Mouse (Mus musculus) cerebellum, adult 2 months (tissue): ENCODE measurements around the gene Dcun1d4. TPM values are rescaled to one million over a fixed set of nuclear protein-coding genes. Genes with fewer than 3 reads are reported as not detected.

Experiments
- DNase-seq, 2 experiments: peaks; one replicate each; pipeline ENCODE4 v3.0.0; 2021
- H3K27ac ChIP-seq: fragments of 200-500 bp; 2 replicates; pipeline ENCODE4 v1.5.1; 2012; ENCODE audit warnings: low read length, control low read depth, inconsistent platforms; ENCODE audit not compliant: insufficient read depth
- H3K27me3 ChIP-seq: fragments of 200-500 bp; 2 replicates; pipeline ENCODE4 v1.6.1; 2012; ENCODE audit warnings: inconsistent platforms, mild to moderate bottlenecking, low read length, moderate library complexity; ENCODE audit not compliant: control insufficient read depth, insufficient read depth
- H3K4me1 ChIP-seq: fragments of 200-500 bp; 2 replicates; pipeline ENCODE4 v1.6.1; 2011; ENCODE audit warnings: low read length; ENCODE audit not compliant: control insufficient read depth, insufficient read depth
- H3K4me3 ChIP-seq: fragments of 200-500 bp; replicated peaks from 2 replicates; pipeline ENCODE3; 2011; ENCODE audit warnings: mild to moderate bottlenecking, low read depth, low read length, control low read depth; ENCODE audit not compliant: insufficient read depth
- CTCF ChIP-seq: fragments of 200-500 bp; IDR thresholded peaks from 2 replicates; pipeline ENCODE4 v1.5.1; 2011; ENCODE audit warnings: low read depth, mild to moderate bottlenecking, control low read depth, low read length, moderate library complexity, borderline replicate concordance; ENCODE audit not compliant: insufficient read depth
- POLR2A ChIP-seq: fragments of 200-500 bp; IDR thresholded peaks from 2 replicates; pipeline ENCODE4 v1.6.1; 2011; ENCODE audit warnings: low read length, control low read depth, borderline replicate concordance; ENCODE audit not compliant: insufficient read depth
- WGBS: fragments of 180-500 bp; shearing (Covaris S2); methylation state at CpG from one replicate; pipeline ENCODE4 v1.1.7; 2018; 5-methylcytosine and 5-hydroxymethylcytosine counted together
- polyA plus RNA-seq: library from polyadenylated mRNA; depleted of rRNA; stranded (reverse); fragments of >200 nt; gene quantifications from 2 replicates; pipeline ENCODE4 v1.2.3, GENCODE M21; 2012; rRNA removed

Gene Dcun1d4
- 36.1 and 41.7 TPM in 2 replicates for polyA plus RNA-seq

GRCm38 (mm10) chr5:73480700-73481099 is at the start of gene Dcun1d4:
Gene Dcun1d4 (plus strand): TSS chr5:73481000.
- H3K27ac ChIP-seq = no peak within 1 kb of the TSS
- 77% methylated on average over 7 of the region's 7 CpGs for WGBS

GRCm38 (mm10) chr5:73431581-73431980 is 49.2 kb upstream of the Dcun1d4 start:
- TF ChIP-seq CTCF (peak; percentile 95), POLR2A (no peak)
- Histone ChIP-seq H3K27me3 (no peaks in the 10 kb centered on the region), H3K4me1 (no peaks in the 10 kb centered on the region), H3K27ac (no peak overlapping the region), H3K4me3 (no peak overlapping the region)
- WGBS = 12% methylated on average over 14 of the region's 14 CpGs
- peak; percentile 67 to 80 for DNase-seq

More at GRCm38 (mm10) chr5:73480700-73481099, at the start of gene Dcun1d4:
- DNase-seq = no peak
- H3K4me3 ChIP-seq = no peak within 1 kb of the TSS
- H3K27me3 ChIP-seq = no peaks in the 10 kb centered on the region
- no peaks in the 10 kb centered on the region for H3K4me1 ChIP-seq
- TF ChIP-seq CTCF (no peak), POLR2A (no peak)

GRCm38 (mm10) chr5:73432805-73433204 is 48.0 kb upstream of the Dcun1d4 start:
- no peak for TF ChIP-seq POLR2A
- Histone ChIP-seq H3K27me3 (no peaks in the 10 kb centered on the region), H3K27ac (no peak overlapping the region), H3K4me1 (no peaks in the 10 kb centered on the region), H3K4me3 (no peak overlapping the region)
- 80% methylated on average over 6 of the region's 6 CpGs for WGBS
- no peak for DNase-seq

- Histone ChIP-seq H3K4me3 (no peak overlapping the region), H3K27me3 (no peaks in the 10 kb centered on the region), H3K27ac (no peak overlapping the region), H3K4me1 (no peaks in the 10 kb centered on the region)
- TF ChIP-seq POLR2A = no peak
- no peak for TF ChIP-seq CTCF
- DNase-seq = no peak
- 81% methylated on average over 7 of the region's 7 CpGs for WGBS
Measured at GRCm38 (mm10) chr5:73434764-73435163, 46.0 kb upstream of the Dcun1d4 start.

DNA sequence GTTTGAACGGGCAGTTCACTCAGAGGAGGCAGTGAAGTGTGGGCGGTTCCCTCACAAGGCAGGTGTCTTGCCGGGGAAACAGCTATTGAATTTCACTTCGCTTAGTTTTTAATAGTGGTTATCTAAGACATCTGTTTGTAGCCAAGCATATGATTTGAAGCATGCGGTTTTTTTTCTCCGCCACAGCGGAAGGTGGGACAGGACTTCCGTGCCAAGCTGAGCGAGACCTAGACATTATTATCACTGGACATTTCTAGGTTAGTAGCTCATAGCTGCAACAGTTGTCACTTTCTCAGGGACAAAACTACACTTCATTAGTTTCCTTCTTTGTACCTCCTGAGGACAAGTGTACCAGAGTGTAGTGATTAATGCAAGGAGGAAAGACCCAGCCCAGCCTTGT is 38.6 kb upstream of the Dcun1d4 start:
- Histone ChIP-seq H3K4me3 (no peak overlapping the region), H3K27ac (no peak overlapping the region), H3K27me3 (no peaks in the 10 kb centered on the region), H3K4me1 (no peaks in the 10 kb centered on the region)
- WGBS = 68% methylated on average over 9 of the region's 9 CpGs
- DNase-seq = no peak
- TF ChIP-seq CTCF = no peak
- TF ChIP-seq POLR2A = no peak

GRCm38 (mm10) chr5:73450276-73450675 is 30.5 kb upstream of the Dcun1d4 start:
- TF ChIP-seq CTCF (no peak), POLR2A (no peak)
- 79% methylated on average over 1 of the region's 1 CpGs for WGBS
- no peak for DNase-seq
- no peak overlapping the region for H3K27ac ChIP-seq
- no peak overlapping the region for H3K4me3 ChIP-seq
- no peaks in the 10 kb centered on the region for H3K4me1 ChIP-seq
- H3K27me3 ChIP-seq = no peaks in the 10 kb centered on the region

DNA sequence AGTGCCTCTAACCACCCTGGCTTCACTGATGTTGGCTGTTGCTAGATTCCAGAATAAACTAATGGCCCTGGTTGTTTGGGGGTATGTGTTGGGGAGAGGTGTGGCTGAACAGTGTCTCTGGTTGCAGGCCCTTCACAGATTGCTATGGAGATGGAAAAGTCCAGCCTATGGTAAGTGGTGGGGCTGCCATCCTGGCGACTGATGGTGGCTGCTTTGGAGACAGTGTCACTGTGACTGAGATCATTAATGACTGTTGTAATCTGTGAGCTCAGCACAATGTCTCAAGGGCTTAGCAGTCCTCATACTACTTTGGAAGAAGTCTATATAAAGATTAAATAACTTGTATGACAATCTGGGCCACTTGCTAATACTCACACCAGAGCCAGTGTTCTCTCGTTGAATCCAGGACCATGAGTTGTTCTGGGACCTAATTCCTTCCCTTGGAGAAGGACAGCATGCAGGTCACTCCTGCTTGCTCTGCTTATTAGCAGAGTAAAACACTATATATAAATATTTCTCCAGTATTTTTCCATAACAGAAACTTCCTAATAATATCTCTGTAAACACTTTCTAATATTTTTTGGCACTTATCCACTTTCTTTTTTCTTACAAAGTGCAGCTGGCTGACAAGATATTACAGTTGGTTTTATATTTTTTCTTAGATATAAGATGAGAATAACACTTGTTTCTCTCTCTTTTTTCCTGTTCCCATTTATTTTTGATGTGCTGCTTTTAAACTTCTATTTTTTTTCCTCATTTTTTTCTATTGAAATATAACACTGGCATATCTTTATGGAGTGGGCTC is 26.1 kb upstream of the Dcun1d4 start:
- WGBS = 70% methylated on average over 2 of the region's 2 CpGs
- Histone ChIP-seq H3K4me1 (no peaks in the 10 kb centered on the region), H3K27me3 (no peaks in the 10 kb centered on the region), H3K4me3 (no peak overlapping the region), H3K27ac (no peak overlapping the region)
- TF ChIP-seq POLR2A = no peak
- no peak for TF ChIP-seq CTCF
- no peak for DNase-seq

DNA sequence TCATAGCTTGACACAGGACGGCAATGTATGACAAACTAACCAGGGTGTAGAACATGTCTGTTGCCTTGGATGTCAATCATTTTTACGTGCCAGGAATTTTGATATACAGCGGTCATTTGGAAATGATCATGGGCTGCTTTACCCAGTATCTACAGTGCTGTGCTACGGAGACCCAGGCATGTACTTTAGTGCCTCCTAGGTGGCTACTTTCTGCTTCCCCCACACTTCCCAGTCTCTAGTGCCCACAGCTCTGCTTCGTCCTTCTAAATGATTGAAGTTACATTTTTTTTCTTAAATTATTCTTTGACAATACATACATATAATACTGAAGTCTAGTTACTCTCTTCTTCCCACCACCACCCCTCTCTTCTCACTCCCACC is 25.5 kb upstream of the Dcun1d4 start:
- no peaks in the 10 kb centered on the region for H3K4me1 ChIP-seq
- H3K27me3 ChIP-seq = no peaks in the 10 kb centered on the region
- no peak overlapping the region for H3K4me3 ChIP-seq
- TF ChIP-seq CTCF = no peak
- no peak for TF ChIP-seq POLR2A
- DNase-seq = no peak
- 71% methylated on average over 5 of the region's 5 CpGs for WGBS
- no peak overlapping the region for H3K27ac ChIP-seq
